Mouse (Mus musculus): Measurements from ENCODE around the gene 4930562C15Rik. TPM values are rescaled to one million over a fixed set of nuclear protein-coding genes. Genes with fewer than 3 reads are reported as not detected.

Gene 4930562C15Rik
- total and polyA plus RNA-seq, 3 experiments, result 0.12 to 0.21 TPM; not detected in 1

- TF ChIP-seq CTCF (IDR thresholded peaks at IDR 0.05 in 2 of 3, conservative IDR thresholded peaks at IDR 0.05 in 1 of 3; ENCODE audit: control insufficient read depth in 1 of 3, insufficient read depth in 1 of 3, low read depth in 2 of 3, low read length in 3 of 3, poor library complexity in 1 of 3, severe bottlenecking in 1 of 3), result peak; percentile 75 to 96 (median 88)
- no peak for TF ChIP-seq MAZ (IDR thresholded peaks at IDR 0.05; ENCODE audit: low read depth, low read length)
- TF ChIP-seq TAL1 (IDR thresholded peaks at IDR 0.05; ENCODE audit: low read length), result no peak
- TF ChIP-seq NELFE (IDR thresholded peaks at IDR 0.05; ENCODE audit: low read depth, low read length), result no peak
- no peak for TF ChIP-seq SIN3A (IDR thresholded peaks at IDR 0.05; ENCODE audit: low read length)
- no peak for TF ChIP-seq TBP (IDR thresholded peaks at IDR 0.05; ENCODE audit: low read depth, low read length)
- no peak for TF ChIP-seq MYC (IDR thresholded peaks at IDR 0.05; ENCODE audit: low read depth, low read length)
- TF ChIP-seq USF2 (IDR thresholded peaks at IDR 0.05; ENCODE audit: borderline replicate concordance in 1 of 2, insufficient read depth in 1 of 2, low read depth in 1 of 2, low read length in 2 of 2), result no peak
- no peak for TF ChIP-seq MAX (IDR thresholded peaks at IDR 0.05; ENCODE audit: low read length)
- TF ChIP-seq MYB (IDR thresholded peaks at IDR 0.05; ENCODE audit: low read depth, low read length), result no peak
- TF ChIP-seq ZMIZ1 (IDR thresholded peaks at IDR 0.05; ENCODE audit: low read depth, low read length), result no peak
- TF ChIP-seq RAD21 (IDR thresholded peaks at IDR 0.05; ENCODE audit: low read depth, low read length), result peak; percentile 84
- no peak for TF ChIP-seq POLR2A (IDR thresholded peaks at IDR 0.05; ENCODE audit: control insufficient read depth in 1 of 2, insufficient read depth in 1 of 2, low read depth in 1 of 2, low read length in 2 of 2, poor library complexity in 1 of 2)
- no peak for TF ChIP-seq MXI1 (IDR thresholded peaks at IDR 0.05; ENCODE audit: low read depth, low read length)
These were observed 78.8 kb downstream of the 4930562C15Rik start (continued) for GRCm38 (mm10) chr16:4913783-4914735.

DNA sequence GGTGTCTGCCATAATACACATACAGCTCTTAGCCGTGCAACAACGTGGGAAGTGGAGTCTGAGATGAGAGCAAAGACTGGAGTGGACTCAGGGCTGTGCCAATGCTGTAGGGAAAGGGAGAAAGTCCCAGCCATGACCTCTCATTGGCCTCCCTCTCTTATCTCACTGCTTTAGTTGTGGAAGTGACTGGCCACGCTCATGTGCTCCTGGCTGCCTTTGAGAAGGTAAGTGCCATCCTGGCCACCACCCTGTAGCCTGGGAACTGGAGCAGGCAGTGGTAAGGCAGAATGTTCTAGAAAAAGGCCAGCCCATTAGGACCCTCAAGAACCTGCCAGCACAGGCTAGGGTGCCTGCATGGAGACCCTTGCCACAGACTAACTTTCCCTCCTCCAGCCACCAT lies 80.7 kb downstream of the 4930562C15Rik start:
- H3K4me1 ChIP-seq (ENCODE audit: control insufficient read depth in 1 of 2, insufficient read depth in 2 of 2, low read length in 2 of 2), result no peaks in the 10 kb centered on the region
- no peak overlapping the region for H3K9ac ChIP-seq (ENCODE audit: control insufficient read depth, low read depth, low read length, poor library complexity, severe bottlenecking)
- H3K27me3 ChIP-seq (ENCODE audit: control insufficient read depth in 1 of 2, insufficient read depth in 2 of 2, low read length in 2 of 2), result no peaks in the 10 kb centered on the region
- H3K79me2 ChIP-seq (ENCODE audit: control insufficient read depth, insufficient read depth, low read length, poor library complexity), result no peaks in the 10 kb centered on the region
- no peak overlapping the region for H3K27ac ChIP-seq (ENCODE audit: control insufficient read depth, low read depth, low read length)
- TF ChIP-seq ZC3H11A (IDR thresholded peaks at IDR 0.05; ENCODE audit: low read depth, low read length), result no peak
- TF ChIP-seq MYC (IDR thresholded peaks at IDR 0.05; ENCODE audit: low read depth, low read length), result no peak
- no peak for TF ChIP-seq GABPA (IDR thresholded peaks at IDR 0.05; ENCODE audit: low read depth, low read length)
- no peak for TF ChIP-seq GATA1 (IDR thresholded peaks at IDR 0.05; ENCODE audit: low read depth, low read length)
- TF ChIP-seq CHD2 (IDR thresholded peaks at IDR 0.05; ENCODE audit: low read length), result no peak
- no peak for TF ChIP-seq BHLHE40 (IDR thresholded peaks at IDR 0.05; ENCODE audit: borderline replicate concordance, low read depth, low read length)
- H3K9me3 ChIP-seq (replicated peaks; ENCODE audit: insufficient read depth, low read length), result no peaks in the 10 kb centered on the region
- no peak for DNase-seq (ENCODE audit: low read depth, low spot score)
- H3K4me3 ChIP-seq (ENCODE audit: control insufficient read depth in 1 of 2, insufficient read depth in 1 of 2, low read depth in 2 of 2, low read length in 2 of 2), result no peak overlapping the region
- no peaks in the 10 kb centered on the region; a peak in 1 of 4 replicates for H3K36me3 ChIP-seq (ENCODE audit: control insufficient read depth in 1 of 2, insufficient read depth in 2 of 2, low read length in 2 of 2)
